Mouse (Mus musculus) intestine, postnatal 0 days (tissue): ENCODE measurements around the gene C2. TPM values are rescaled to one million over a fixed set of nuclear protein-coding genes. Genes with fewer than 3 reads are reported as not detected.

Experiments
- ATAC-seq: fragments of 200-750 bp; cut with Nextera tagmentation; 2 replicates; pipeline ENCODE4 v1.8.0; 2017; ENCODE audit warnings: mild to moderate bottlenecking, moderate TSS enrichment, moderate library complexity
- H3K27ac ChIP-seq: fragments of 300-500 bp; sonication (generic); 2 replicates; pipeline ENCODE4 v1.5.1; 2014; ENCODE audit warnings: mild to moderate bottlenecking, low read depth, low read length, moderate library complexity
- H3K27me3 ChIP-seq: fragments of 300-500 bp; sonication (generic); replicated peaks from 2 replicates; pipeline ENCODE4 v1.6.1; 2014; ENCODE audit warnings: low read length, mixed read lengths; ENCODE audit not compliant: control insufficient read depth, insufficient read depth
- H3K36me3 ChIP-seq: fragments of 300-500 bp; sonication (generic); 2 replicates; pipeline ENCODE4 v1.6.1; 2014; ENCODE audit warnings: mild to moderate bottlenecking, moderate library complexity; ENCODE audit not compliant: control insufficient read depth, insufficient read depth
- H3K4me1 ChIP-seq: fragments of 300-500 bp; sonication (generic); replicated peaks from 2 replicates; pipeline ENCODE4 v1.6.1; 2014; ENCODE audit warnings: antibody characterized with exemption, low read length, mixed read lengths; ENCODE audit not compliant: control insufficient read depth, insufficient read depth
- H3K4me2 ChIP-seq: fragments of 300-500 bp; sonication (generic); replicated peaks from 2 replicates; pipeline ENCODE4 v1.6.1; 2014; ENCODE audit warnings: low read depth, mild to moderate bottlenecking, moderate library complexity
- H3K4me3 ChIP-seq: fragments of 300-500 bp; sonication (generic); 2 replicates; pipeline ENCODE4 v1.5.1; 2014; ENCODE audit warnings: low read depth, low read length
- H3K9ac ChIP-seq: fragments of 300-500 bp; sonication (generic); 2 replicates; pipeline ENCODE4 v1.6.1; 2014; ENCODE audit warnings: mild to moderate bottlenecking, low read depth, low read length
- H3K9me3 ChIP-seq: fragments of 300-500 bp; sonication (generic); 2 replicates; pipeline ENCODE4 v1.6.1; 2016; ENCODE audit warnings: mixed run types; ENCODE audit not compliant: control insufficient read depth
- CTCF ChIP-seq: sonication (generic); IDR thresholded peaks from 2 replicates; pipeline ENCODE4 v1.5.1; 2016; ENCODE audit warnings: low read depth, mild to moderate bottlenecking, control low read depth, antibody characterized with exemption, moderate library complexity
- WGBS: fragments of 180-500 bp; shearing (Covaris S2); extraction: QIAGEN DNeasy Blood & Tissue Kit; methylation state at CpG from one replicate; pipeline ENCODE4 v1.1.7; 2014; 5-methylcytosine and 5-hydroxymethylcytosine counted together
- polyA plus RNA-seq: library from polyadenylated mRNA; unstranded; fragments of >200 nt; fragmentation: Nextera tagmentation; extraction: Ambion mirVana; gene quantifications from 2 replicates; pipeline ENCODE4 v1.2.1, GENCODE M21; 2015

Gene C2
- polyA plus RNA-seq, 1 experiment from 2014 or later = 60.3 TPM

DNA sequence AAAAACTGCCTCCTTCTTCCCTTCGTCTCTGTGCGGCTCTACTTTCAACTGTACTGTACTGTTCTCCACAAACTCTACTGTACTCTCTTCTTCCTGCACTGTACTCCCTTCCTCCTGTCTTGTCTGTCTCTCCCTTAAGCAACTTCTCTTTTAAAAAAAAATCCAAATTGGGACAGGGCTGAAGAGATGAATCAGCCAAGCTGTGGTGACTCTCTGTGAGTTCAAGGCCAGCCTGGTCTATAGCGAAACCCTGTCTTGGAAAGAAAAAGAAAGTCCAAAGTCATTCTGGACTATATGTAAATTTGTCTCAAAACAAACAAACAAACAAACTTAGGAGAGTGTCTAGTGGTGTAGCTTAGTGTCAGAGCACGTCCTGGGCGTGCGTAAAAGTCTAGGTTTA, 23.7 kb downstream of the C2 start:
- Histone ChIP-seq H3K27me3 (no peaks in the 10 kb centered on the region), H3K9me3 (no peaks in the 10 kb centered on the region), H3K4me3 (no peak overlapping the region), H3K36me3 (no peaks in the 10 kb centered on the region), H3K4me1 (no peaks in the 10 kb centered on the region), H3K27ac (no peak overlapping the region), H3K9ac (no peak overlapping the region), H3K4me2 (no peak overlapping the region)
- no peak for ATAC-seq
- TF ChIP-seq CTCF = no peak
- 83% methylated on average over 6 of the region's 6 CpGs for WGBS

DNA sequence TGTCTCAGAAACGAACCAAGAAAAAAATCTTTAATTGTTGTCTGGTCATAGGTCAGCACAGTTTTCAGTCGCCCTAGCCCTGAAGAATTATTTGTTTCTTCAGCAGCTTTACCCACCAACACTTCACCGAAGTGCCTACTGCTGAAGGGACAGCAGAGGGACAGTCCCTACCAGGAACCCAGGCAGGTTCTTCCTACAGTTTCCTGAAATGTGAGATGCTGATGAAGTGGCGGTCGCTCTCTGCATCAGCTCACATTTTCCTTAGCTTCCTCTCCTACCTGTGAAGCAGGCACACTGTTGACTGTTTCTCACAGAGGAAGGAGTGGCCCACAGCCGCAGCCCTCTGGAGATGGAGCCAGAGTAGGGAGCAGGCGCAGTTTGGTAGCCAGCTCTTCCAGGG, 32.1 kb downstream of the C2 start:
- no peak overlapping the region for H3K4me2 ChIP-seq
- H3K9ac ChIP-seq = no peak overlapping the region
- H3K27ac ChIP-seq = no peak overlapping the region
- ATAC-seq = no peak
- no peaks in the 10 kb centered on the region for H3K4me1 ChIP-seq
- TF ChIP-seq CTCF = no peak
- H3K9me3 ChIP-seq = no peaks in the 10 kb centered on the region
- no peaks in the 10 kb centered on the region for H3K36me3 ChIP-seq
- no peaks in the 10 kb centered on the region for H3K27me3 ChIP-seq
- no peak overlapping the region for H3K4me3 ChIP-seq
- 32% methylated on average over 7 of the region's 7 CpGs for WGBS

DNA sequence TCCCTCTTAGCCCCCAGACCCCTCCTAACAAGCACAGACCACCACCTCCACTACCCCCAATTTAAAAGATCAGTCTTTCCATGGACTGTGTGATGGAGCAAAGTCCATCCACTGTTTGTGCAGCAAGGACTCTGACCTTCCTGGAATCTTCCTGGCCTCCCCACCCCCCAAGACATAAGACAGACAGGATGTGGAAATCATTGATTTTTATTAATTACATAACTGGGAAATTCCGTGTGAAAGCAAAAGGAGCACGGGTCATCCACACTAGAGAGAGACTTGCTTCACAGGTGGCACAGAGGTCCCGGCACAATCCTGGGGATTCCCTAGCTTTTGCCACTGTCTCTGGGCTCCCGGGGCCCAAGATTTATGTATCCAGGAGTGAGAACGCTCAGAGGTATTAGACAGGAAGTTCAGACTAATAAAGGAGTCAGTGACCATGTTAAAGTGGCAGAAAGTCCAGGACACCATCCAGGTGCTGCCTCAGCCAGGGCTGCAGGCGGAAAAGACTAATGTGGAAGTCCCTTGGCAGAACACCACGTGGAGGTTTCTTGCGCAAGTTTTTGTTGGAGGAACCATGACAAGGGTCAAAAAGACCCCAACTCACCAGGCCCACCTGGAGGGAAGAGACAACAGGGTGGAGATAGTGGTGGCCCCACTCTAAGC, 35.5 kb downstream of the C2 start, which contains the start of gene Cfb:
Gene Cfb (minus strand): TSS at position 103 of the 666 bp plus-strand sequence.
- Histone ChIP-seq H3K4me2 (peak within 1 kb of the TSS; percentile 65), H3K9me3 (no peaks in the 10 kb centered on the region), H3K4me3 (peak within 1 kb of the TSS; percentile 26), H3K4me1 (no peaks in the 10 kb centered on the region; the same call in 1 of the 2 replicates), H3K27ac (peak within 1 kb of the TSS; percentile 91), H3K27me3 (no peaks in the 10 kb centered on the region), H3K36me3 (peaks cover 24% of the 10 kb centered on the region), H3K9ac (peak within 1 kb of the TSS; percentile 38; the same call in 1 of the 2 replicates)
- WGBS = 22% methylated on average over 8 of the region's 8 CpGs
- peak; percentile 87 for ATAC-seq
- no peak for TF ChIP-seq CTCF

DNA sequence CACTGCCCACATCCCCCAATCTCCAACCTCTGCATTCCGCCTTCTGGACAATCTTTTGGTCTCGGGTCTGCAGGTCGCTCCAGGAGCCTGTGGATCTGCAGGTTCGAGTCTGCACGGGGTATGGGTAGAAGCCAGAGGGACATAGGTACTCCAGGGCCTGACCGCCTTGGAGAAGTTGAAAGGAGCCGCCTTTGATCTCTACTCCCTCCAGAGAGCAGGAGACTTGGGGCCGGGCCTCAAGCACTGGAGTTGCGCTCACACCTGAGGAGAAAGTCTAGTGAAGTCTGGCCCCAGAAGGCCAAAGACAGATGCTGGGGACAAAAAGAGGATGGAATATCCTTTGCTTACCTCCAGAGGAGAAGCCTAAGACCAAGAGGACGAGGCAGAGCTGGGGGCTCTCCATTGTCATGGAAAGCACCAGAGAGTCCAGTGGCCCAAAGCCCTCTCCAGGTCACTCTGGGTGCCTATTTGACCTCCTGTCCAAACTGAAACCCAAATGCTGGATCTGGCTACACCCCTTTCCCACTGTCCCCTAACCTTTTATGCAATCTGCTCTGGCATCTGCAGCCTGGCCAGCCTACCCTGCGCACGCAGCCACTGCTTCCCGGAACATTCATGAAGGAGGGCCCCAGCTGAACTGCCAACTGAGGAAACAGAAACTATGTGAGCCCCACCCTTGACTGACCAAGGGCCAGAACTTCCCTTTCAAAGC, 36.2 kb downstream of the C2 start:
- peaks cover 31% of the 10 kb centered on the region for H3K36me3 ChIP-seq

DNA sequence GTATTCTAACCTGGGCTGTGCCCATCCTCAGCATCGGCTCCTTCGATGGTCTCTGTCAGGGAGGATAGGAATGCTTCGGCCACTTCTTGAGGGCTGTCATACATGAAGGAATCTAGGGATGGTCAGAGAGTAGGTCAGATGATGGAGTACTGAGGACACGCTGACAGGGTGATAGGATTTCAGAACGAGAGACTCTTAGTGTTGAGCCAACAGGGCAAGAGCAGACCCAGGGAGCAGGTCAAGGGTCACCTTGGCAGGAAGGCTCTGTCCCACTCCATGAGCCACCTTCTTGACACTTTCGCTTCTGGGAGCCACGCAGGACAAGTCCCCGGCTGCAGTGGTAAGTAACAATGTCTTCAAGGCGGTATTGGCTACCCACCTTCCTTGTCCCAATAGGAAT, 37.6 kb downstream of the C2 start:
- no peaks in the 10 kb centered on the region for H3K9me3 ChIP-seq
- peaks cover 42% of the 10 kb centered on the region for H3K36me3 ChIP-seq
- ATAC-seq = no peak
- no peak overlapping the region; the same call in 1 of the 2 replicates for H3K4me3 ChIP-seq
- H3K27ac ChIP-seq = no peak overlapping the region
- TF ChIP-seq CTCF = no peak
- H3K4me2 ChIP-seq = peak overlapping the region; percentile 65
- H3K4me1 ChIP-seq = no peaks in the 10 kb centered on the region; the same call in 1 of the 2 replicates
- WGBS = 75% methylated on average over 9 of the region's 9 CpGs
- H3K9ac ChIP-seq = no peak overlapping the region
- no peaks in the 10 kb centered on the region for H3K27me3 ChIP-seq

More for the DNA sequence above, 36.2 kb downstream of the C2 start:
- WGBS = 39% methylated on average over 13 of the region's 13 CpGs
- no peak for TF ChIP-seq CTCF
- Histone ChIP-seq H3K4me3 (peak overlapping the region; percentile 26), H3K27ac (peak overlapping the region; percentile 91), H3K4me1 (no peaks in the 10 kb centered on the region; the same call in 1 of the 2 replicates), H3K9ac (peak overlapping the region; percentile 38; the same call in 1 of the 2 replicates), H3K4me2 (peak overlapping the region; percentile 65), H3K9me3 (no peaks in the 10 kb centered on the region), H3K27me3 (no peaks in the 10 kb centered on the region)
- ATAC-seq = peak; percentile 75

DNA sequence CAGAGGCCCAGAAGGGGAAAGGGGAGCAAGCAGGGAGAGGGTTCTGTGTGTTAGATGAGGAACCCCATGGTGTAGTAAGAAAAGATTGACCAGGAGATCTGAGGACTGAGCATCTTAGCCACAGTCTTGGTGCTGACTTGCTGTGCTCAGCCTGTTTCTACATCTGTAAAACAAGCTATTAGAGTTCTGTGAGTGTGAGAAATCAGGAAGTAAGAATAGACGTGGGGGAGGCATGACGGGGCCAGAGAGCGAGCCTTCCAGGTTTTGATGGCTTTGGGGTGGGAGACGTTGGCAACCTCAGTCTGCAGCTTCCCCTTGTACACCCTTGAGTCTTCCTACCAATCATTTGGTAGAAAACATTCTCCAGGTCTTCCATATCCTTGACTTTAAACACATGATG, 39.4 kb downstream of the C2 start:
- no peak overlapping the region for H3K27ac ChIP-seq
- H3K4me2 ChIP-seq = no peak overlapping the region
- peaks cover 61% of the 10 kb centered on the region for H3K36me3 ChIP-seq
- no peak for ATAC-seq
- H3K4me3 ChIP-seq = no peak overlapping the region
- H3K27me3 ChIP-seq = no peaks in the 10 kb centered on the region
- 86% methylated on average over 4 of the region's 4 CpGs for WGBS
- no peaks in the 10 kb centered on the region for H3K9me3 ChIP-seq
- no peaks in the 10 kb centered on the region; the same call in 1 of the 2 replicates for H3K4me1 ChIP-seq
- no peak for TF ChIP-seq CTCF
- no peak overlapping the region for H3K9ac ChIP-seq
